Mouse (Mus musculus) gastrocnemius, postnatal 4 days (tissue): Measurements from ENCODE around the gene Krt2. TPM values are rescaled to one million over a fixed set of nuclear protein-coding genes. Genes with fewer than 3 reads are reported as not detected.

Source experiments
- DNase-seq, 2 experiments: peaks; one replicate each; pipeline ENCODE4 v3.0.0; 2021 to 2022; ENCODE audit warnings: low spot score in 2 of 2, mixed read lengths in 2 of 2
- long read RNA-seq, 2 experiments: library from polyadenylated mRNA; stranded (forward); transcript quantifications; one replicate each; pipeline ENCODE4 v2.0.0; 2021
- total RNA-seq, 2 experiments: library from RNA; stranded (reverse); gene quantifications; 2 replicates each; pipeline ENCODE4 v1.2.3; 2021

Gene Krt2
- total RNA-seq: not detected
- long read RNA-seq, experiment 1, partial matches to known transcripts: 1 of 1 reads
- long read RNA-seq, experiment 1, other reads (novel, unspliced or antisense): 0 of 1 reads
- long read RNA-seq, experiment 2: 0 reads

DNA sequence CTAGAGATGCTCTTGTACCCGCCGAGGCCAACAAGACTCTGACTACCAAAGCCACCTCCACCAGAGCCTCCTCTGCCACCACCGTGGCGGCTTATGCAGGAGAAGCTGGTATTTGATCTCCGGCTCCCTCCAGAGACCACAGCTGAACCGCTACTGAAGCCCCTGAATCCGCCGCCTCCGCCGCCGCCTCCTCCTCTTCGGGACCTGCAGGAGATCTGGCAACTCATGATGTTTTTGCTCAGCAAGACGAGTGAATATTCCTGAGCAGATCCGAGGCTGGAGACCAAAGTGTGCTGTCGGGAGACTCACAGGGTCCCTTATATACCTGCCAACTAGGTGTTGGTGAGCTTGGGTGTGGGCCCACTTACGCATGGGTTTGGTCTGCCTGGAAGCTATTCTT is at the start of gene Krt2:
Krt2 (minus strand) TSS at position 295 of the 400 bp plus-strand sequence.
- no peak for DNase-seq

GRCm38 (mm10) chr15:101866754-101867153 is 48.8 kb upstream of the Krt2 start:
- DNase-seq: no peak

GRCm38 (mm10) chr15:101860421-101861130 is 42.6 kb upstream of the Krt2 start:
- DNase-seq: no peak

DNA sequence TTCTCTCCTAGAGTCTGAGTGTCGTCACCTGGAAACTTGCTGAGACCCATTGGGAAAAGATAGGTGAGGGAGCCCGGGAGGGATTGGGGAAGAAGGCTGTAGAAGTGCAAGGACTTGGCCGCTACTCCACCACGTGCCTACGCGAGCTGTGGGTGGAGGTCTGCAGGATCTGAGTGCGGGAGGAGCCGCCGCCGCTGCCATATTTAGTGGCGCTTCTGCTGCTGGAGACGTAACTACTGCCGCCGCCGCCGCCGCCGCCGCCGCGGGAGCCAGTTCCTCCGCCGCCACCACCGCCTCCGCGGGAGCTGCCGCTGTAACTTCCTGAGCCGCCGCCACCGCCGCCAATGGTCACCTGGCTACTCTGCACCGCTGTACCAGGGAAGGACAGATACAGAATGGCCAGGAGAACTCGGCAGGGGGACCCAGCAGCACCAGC is 41.8 kb upstream of the Krt2 start:
- no peak for DNase-seq

DNA sequence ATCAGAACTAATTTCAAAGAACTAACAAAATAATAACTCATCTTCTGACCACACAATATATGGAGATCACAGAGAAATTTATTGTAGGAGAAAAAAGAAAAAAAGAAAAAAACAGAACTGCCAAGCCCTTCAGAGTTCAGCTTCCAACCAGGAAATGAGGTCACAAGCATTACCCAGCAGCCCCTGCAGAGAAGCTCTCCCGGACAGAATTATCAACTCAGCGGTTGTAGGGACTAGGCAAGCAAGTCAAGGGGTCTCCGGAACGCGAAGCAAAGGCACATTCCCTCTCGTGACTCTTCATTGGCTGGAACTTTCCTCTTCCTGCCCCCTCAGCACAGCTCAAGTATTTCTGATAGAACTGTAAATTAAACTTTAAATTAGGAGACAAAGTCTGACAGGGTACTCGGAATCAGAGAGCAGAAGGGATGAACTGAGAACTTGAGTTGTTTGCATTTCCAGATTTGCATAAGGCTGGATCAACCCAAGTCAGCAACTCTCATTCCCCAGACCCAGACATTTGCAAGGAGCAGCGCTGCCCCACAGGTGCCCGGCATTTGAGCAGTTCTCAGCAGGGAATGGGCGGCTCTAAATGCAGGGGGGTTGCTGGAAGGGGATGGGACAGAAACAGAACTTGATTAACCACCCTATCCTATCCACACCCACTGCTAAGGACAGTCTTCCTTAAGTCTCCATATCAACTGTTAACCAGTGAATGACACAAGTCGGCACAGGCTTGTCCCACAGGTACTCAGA is 40.9 kb upstream of the Krt2 start:
- no peak for DNase-seq

GRCm38 (mm10) chr15:101856696-101857095 is 38.7 kb upstream of the Krt2 start:
- DNase-seq: no peak

DNA sequence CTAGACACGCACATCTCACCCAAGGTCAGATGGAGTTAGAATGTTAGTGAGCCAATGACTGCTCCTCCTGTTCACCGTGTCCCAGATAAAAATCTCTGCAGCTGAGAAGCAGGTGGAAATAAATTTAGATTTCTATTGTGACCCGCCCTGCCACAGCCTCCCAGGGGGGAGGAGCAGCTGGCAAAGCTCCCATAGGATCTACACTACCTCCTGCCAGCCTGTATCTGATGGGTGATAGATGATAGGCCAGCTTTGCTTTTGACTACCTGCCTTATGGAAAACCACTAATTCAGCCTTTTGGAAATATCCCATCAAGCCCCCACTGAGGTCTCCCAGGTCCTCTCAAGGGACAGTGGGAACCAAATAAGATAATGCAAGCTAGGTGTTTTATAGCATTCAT is 37.8 kb upstream of the Krt2 start:
- no peak for DNase-seq

DNA sequence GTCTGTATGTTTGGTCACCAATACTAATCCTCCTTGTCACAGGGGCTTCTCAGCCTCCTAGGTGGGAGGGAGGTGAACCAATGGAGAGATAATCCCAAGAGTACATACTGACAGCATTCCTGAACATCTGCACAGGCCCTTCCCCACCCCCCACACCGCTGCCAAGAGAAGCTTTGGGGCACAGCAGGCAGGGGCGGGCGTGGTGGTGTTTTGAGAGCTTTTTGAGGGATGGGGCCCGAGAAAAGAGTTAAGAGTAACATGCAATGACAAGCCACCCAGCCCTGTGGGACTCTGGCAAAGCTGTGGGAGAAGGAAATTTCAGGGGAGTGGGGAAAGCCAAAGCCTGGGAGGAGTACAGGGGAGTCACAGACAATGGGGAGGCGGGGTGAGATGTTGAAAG is 36.3 kb upstream of the Krt2 start:
- no peak for DNase-seq

DNA sequence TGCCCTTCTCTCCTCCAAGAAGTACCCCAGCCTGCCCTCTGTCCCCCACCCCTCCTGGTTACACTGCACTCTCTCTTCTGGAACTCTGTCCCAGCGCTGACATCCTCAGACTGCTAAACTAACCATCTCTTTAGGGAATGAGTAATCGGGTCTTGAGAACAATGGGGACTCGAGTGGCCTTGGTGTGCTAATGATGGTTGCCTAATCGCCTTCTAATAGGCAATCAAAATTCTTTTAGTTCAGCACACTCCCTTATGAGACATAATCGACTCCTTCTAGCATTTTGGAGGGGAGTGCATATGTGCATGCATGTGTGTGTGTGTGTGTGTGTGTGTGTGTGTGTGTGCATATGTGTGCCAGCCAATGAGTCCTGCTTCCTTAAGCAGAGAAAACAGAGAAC is 34.6 kb upstream of the Krt2 start:
- no peak for DNase-seq

GRCm38 (mm10) chr15:101850694-101851093 is 32.7 kb upstream of the Krt2 start, which contains the start of gene Krt1:
Gene Krt1, minus strand, starts transcription at chr15:101850794.
- DNase-seq: no peak

DNA sequence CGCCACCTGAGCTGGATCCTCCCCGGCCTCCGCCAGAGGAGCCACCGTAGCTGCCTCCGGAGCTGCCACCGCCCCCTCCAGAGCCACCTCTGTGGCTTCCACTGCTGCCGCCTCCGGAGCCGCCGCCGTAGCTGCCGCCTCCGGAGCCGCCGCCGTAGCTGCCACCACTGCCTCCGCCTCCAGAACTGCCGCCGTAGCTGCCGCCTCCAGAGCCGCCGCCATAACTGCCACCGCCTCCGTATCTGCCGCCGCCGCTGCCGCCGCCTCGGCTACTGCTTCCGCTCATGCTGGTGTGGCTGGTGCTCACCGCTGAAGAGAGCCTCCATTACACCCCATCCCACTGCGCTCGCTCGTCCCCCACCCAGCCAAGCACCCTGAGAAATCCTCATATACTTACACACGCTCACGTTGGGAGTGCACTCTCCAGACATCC is 28.0 kb upstream of the Krt2 start:
- no peak for DNase-seq

- no peak for DNase-seq
Measured at GRCm38 (mm10) chr15:101843192-101843591, 25.2 kb upstream of the Krt2 start.

DNA sequence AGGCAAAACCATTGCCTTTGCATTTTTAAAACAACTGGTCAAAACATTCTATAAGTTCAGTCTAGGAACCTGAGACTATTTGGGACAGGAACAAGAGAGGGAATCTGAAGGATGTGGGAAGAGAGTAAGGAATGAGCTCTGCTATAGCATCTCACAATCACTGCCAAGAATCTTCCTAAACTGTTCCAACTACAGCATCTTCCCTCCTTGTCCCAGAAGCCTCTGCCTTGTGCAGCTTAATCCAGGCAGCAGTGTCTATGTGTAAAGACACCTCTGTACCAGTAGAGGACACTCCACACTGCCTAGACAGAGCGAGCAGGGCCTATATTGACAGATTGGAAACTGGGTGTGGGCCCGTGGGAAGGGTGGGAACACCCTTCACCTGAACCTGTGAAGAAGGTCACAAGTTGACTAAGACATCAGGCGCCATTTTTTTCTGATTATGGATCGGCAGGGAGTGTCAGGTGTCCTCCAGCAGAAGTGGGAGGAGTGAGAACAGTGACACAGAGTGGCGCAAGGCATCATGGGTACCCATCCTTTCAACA is 16.9 kb upstream of the Krt2 start:
- no peak for DNase-seq

GRCm38 (mm10) chr15:101833131-101833530 is 15.2 kb upstream of the Krt2 start:
- no peak for DNase-seq

DNA sequence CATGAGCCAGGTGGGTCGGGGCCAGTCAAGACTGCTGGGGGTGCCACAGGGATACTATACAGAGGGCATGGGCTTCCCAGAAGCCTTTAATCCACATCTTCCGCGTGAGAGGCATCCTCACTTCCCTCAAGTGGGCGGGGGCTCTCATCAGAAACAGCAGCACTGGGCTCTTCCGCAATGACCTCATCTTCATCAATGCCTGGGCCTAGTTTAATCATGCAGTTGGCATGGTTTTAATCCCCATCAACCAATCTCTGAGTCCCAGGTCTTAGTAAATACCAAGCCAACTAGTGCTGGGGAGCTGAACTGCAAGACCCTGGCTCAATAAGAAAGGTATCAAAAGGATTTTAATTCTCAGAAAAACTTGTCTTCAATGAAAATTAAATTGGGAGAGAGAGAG is 11.5 kb upstream of the Krt2 start:
- no peak for DNase-seq

DNA sequence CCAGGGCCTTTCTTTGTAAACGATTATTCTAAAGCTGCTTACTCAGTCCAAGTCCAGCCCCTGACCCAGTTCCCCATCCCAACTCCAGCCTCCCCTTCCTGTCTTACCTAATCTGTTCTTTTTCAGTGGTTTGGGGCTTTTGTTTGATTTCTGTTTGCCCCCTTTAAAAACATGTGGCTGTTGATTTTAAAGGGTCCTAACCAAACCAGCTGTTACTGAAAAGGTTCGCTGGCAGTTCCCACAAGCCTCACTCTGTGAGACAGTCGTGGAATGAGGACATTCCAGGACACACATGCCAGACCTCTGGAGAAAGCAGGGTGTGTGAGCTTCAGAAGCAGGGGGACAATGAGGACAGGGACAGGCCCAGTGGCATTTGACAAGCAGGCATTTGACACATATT is 3.8 kb upstream of the Krt2 start:
- DNase-seq: no peak

GRCm38 (mm10) chr15:101803052-101803822 is 14.7 kb downstream of the Krt2 start:
- no peak for DNase-seq

DNA sequence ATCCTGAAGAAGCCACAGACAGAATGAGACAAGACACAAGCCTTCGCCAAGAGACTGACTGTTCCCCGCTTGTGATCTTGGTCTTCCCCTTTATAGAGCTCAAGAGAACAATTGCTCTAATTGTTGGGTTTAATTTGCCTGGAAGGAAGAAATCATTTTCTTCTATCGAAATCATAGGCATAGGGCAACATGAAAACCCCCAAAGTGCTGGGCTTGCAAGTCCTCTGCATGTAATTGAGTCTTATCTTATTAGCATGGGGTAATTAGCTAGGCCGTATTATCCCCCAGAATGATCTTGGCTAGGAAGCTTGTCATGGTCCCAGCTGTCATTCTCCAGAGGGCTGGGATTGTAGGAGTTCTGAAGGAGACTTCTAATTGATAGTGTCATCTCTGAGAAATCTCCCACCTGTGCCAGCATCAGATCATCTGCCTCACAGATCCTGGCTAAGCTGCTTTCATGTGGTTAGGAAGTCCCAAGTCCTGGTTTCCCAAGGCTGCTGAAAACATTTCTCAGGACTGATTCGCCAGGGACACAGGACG is 15.6 kb downstream of the Krt2 start, which contains the start of gene Krt73:
Krt73 (minus strand) TSS at position 51 of the 540 bp plus-strand sequence.
- DNase-seq: no peak

GRCm38 (mm10) chr15:101790867-101791266 is 27.1 kb downstream of the Krt2 start:
- no peak for DNase-seq

- DNase-seq: no peak
Measured at GRCm38 (mm10) chr15:101786360-101786759, 31.6 kb downstream of the Krt2 start, which contains the start of gene Krt72. Gene Krt72, minus strand, starts transcription at chr15:101786460.

- no peak for DNase-seq
Measured at GRCm38 (mm10) chr15:101773420-101773819, 44.5 kb downstream of the Krt2 start.
